Mouse (Mus musculus): Measurements from ENCODE around the gene Cyb561d2.

GRCm38 (mm10) chr9:107544196-107544700 is 2.3 kb upstream of the Cyb561d2 start:
- no peak for TF ChIP-seq ZKSCAN1 (IDR thresholded peaks at IDR 0.05; ENCODE audit: borderline replicate concordance, low read depth, low read length)
- TF ChIP-seq EP300 (IDR thresholded peaks at IDR 0.05; ENCODE audit: low read length): no peak
- no peak for TF ChIP-seq CTCF (conservative IDR thresholded peaks at IDR 0.05 in 1 of 2, IDR thresholded peaks at IDR 0.05 in 1 of 2; ENCODE audit: low read depth in 2 of 2, low read length in 2 of 2)
- no peak for TF ChIP-seq POLR2AphosphoS2 (IDR thresholded peaks at IDR 0.05; ENCODE audit: low read depth, low read length)
- TF ChIP-seq JUND (conservative IDR thresholded peaks at IDR 0.05; ENCODE audit: low read depth, low read length): no peak
- no peak for TF ChIP-seq ETS1 (conservative IDR thresholded peaks at IDR 0.05; ENCODE audit: low read depth, low read length)
- TF ChIP-seq ZNF384 (IDR thresholded peaks at IDR 0.05; ENCODE audit: low read depth, low read length): no peak

All from CH12.LX (cell line).